Mouse (Mus musculus): ENCODE measurements around the gene Emg1.

- TF ChIP-seq EP300 (IDR thresholded peaks at IDR 0.05; ENCODE audit: low read depth) = no peak
- peak; percentile 73 for TF ChIP-seq CTCF (IDR thresholded peaks at IDR 0.05; ENCODE audit: low read depth)
These were observed 28.4 kb upstream of the Emg1 start for GRCm38 (mm10) chr6:124740211-124740887.

All from liver, embryonic 14.5 days (tissue).